Mouse (Mus musculus): ENCODE measurements around the gene Ncf1.

DNA sequence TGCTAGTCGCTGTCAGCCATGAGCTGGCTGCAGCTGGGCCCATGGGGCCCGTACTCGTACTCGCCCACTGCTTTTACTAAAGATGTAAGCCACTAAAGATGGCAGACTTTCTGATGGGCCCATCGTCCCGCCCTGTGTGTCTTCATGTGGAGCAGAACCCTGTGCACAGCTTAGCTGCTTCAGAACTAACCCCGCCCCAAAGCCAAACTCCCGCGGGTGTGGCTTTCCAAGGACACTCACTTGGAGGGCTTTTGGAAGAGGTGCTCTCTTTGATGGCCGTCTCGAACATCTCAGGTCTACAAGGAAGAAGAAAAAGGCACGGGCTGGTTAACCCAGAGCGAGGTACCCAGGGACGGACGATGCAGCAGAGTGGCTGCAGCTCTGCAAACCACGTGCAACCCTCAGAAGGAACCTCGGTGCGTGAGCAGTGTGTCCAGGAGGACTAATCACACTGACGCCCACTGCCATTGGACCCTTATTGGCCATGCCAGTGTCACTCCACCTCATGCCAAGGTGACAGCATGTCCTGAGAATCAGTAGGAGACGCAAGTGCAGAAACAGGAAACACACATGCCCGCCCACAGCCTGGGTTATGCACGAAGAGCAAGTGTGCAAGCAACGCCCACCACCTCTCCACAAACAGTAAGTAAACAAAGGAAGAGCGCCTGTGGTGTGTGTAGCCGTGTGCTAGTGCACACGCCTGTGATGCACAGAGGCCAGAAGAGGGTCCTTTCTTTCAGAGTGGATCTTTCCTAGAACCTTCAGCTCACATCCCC lies 14.4 kb upstream of the Ncf1 start:
- no peak for TF ChIP-seq CTCF (IDR thresholded peaks at IDR 0.05; ENCODE audit: low read depth)
- no peak for TF ChIP-seq EP300 (IDR thresholded peaks at IDR 0.05; ENCODE audit: low read depth)

Measured in liver, postnatal 0 days (tissue).